Mouse (Mus musculus) lung, adult 2 months (tissue): ENCODE data around the gene Pde10a.

Source experiments
- CTCF ChIP-seq: fragments of 200-500 bp; IDR thresholded peaks from 2 replicates; pipeline ENCODE4 v1.5.1; 2011; ENCODE audit warnings: mild to moderate bottlenecking, low read length, control low read depth; ENCODE audit not compliant: insufficient read depth
- POLR2A ChIP-seq: fragments of 200-500 bp; IDR thresholded peaks from 2 replicates; pipeline ENCODE4 v1.6.1; 2011; ENCODE audit warnings: low read depth, mild to moderate bottlenecking, control low read depth, low read length, borderline replicate concordance; ENCODE audit errors: extremely low read depth

DNA sequence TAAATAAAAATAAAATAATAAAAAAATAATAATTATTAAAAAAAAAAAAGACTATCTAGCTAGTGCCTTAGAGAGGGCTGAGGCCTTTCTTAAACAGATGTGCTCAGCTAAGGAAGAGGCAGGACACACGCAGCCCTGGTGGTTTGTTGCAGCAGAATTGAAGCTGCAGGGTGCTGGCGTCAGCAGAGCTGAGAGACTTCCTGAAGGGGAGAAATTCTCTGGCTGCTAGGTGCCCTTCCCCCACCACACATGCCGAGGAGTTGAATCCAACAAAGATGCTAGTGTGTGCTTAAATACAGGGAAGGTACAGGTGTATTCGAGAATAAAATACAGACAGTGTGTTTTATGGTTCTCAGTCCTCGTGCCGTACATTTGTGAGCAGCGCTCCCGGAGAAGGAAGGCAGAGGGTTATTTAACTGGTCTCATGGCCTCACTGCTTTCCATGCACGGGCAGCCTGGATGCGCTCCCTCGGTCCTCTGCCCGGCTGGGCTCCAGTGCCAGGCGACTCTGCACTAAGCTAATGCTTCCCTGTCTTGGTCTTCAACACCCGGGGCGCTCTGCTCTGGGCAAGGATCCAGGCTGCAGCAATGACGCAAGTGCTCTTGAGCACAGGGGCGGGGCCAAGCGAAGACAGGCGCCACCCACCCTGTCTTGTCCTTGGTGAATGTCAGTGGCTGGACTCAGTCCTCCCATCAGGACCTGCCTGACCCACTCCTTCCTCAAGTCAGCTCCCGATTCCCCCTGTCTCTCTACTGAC lies 19.3 kb upstream of the Pde10a start:
- TF ChIP-seq CTCF (no peak), POLR2A (no peak)
